Mouse (Mus musculus): ENCODE measurements around the gene Uxs1.

Gene Uxs1

DNA sequence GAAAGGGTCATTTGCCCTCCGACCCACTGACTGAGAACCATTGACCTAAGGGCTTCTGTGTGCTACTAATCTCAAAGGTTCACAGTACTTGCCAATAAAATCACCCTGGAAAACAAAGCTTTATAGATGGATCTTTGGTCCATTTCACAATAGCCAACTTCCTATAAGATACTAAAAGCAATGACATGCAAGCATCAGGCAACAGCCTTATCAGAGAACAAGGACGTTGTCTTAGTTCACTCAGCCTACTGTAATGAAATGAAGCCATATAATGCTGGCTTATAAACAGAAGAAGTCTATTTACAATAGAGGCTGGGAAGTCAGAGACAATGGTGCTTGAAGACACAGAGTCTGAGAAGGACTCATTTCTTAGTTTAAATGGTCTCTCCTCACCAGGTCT lies 37.8 kb downstream of the Uxs1 start:
- DNase-seq: no peak

DNA sequence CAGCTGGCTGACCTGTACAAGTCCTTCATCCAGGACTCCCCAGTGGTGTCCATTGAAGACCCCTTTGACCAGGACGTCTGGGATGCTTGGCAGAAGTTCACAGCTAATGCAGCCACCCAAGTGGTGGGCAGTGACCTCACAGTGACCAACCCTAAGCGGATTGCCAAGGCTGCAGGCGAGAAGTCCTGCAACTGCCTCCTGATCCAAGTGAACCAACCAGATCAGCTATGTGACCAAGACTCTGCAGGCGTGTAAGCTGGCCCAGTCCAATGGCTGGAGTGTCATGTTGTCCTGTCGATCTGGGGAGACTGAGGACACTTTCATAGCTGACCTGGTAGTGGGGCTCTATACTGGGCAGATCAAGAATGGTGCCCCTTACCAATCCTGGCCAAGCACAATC lies 40.9 kb downstream of the Uxs1 start:
- no peak for DNase-seq

DNA sequence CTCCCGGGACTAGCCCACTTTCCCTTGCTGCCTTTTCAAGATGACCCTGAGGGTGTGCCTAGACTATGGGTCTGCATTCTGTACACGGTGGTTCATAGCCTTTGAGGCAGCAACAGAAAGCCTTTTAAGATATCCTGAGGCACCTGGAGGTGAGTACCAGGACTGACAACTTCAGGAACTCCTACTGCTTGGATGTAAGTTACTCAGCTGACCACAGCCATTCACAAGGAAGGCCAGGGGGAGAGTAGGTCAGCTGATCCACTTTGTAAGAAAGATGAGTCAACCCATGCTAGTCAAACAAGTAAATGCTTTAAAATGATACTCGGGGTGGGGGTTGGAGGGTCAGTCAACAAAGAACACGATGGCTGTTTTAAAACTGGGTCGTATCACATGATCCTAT lies 42.3 kb downstream of the Uxs1 start:
- DNase-seq: no peak

DNA sequence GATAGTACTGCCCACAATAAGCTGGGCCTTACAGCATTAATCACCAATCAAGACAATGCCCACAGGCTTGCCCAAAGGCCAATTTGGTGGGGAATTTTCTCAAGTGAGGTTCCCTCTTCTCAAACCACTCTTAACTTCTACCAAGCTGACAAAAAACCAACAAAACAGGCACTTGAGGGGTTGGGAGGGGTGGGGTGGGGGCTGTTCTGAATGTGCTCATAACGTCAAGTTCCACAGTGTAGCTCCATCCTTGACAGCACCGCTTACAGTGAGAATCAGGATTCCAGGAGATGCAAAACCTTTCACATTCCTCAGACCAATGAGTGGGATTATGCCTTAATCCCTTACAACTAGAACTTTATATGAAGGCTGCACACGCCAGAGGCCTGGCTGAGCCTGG lies 44.4 kb downstream of the Uxs1 start:
- no peak for DNase-seq

DNA sequence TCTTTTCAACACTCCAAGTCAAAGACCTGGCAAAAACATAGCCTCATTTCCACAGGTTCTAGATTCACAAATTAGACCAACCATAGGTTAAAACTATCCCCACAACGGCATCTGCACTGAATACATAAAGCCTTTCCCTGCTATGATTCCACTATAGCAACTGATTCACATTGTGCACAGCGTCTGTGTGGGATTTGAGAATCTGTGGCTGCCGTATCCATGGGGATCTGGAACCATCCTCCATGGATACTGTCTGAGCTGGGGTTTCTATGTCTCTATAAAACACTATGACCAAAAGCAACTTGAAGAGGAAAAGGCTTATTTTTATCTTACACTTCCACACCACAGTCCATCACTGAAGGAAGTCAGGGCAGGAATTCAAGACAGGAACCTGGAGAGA lies 44.9 kb downstream of the Uxs1 start:
- no peak for DNase-seq

DNA sequence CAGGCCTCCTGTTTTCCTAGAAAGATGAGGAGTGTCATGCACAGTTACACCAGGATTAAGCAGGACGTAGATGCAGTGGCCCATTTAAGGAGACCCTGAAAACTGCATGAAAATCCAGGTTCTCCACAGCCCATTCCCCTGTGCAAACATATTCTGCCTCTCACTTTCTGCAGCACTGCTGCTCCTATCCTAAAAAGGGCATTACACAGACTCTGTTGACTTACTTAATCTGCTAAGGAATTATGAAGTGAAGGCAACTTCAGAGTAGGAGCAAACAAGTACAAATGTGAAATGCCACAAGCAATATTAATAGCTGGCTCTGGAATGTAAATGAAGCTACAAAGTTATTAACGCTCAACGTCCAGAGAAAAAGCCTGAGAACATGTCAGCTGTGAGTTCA lies 45.9 kb downstream of the Uxs1 start:
- no peak for DNase-seq

DNA sequence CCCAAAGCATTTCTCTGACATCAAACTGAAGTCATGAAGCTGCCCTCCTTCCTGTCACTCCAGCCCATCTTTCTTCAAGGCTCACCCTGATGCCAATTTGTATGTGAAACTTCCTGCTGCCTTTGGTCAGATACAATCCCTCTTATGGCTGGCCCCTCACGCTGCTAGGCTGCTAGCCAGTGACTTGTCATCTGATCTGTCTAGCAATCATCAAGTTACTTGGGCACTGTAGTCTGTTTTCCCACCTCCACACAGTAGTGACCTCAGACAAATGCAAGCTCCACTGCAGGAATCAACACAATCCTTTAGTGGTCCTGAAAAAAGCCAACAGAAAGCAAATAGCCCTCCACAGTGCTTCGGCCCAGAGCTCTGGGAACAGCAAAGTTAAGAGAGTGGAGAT lies 46.4 kb downstream of the Uxs1 start:
- no peak for DNase-seq

DNA sequence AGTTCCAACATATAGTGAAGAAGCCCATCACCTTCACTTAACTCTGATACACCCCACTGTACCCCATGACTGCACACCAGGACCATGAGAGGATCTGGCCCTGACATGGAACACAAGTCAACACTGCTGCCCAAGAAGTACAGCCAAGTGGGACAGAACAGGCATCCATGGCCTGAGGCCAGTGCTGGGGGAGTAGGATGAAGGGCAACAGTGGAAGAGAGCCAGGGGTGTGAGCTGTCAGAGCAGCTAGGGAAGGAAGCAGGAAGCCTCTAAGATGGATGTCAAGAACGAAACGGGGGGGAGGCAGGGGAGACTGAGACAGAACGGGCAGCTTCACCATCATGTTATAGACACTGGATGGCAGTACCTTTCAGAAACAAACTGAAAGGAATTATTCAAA lies 51.5 kb downstream of the Uxs1 start:
- peak; percentile 43 for DNase-seq

DNA sequence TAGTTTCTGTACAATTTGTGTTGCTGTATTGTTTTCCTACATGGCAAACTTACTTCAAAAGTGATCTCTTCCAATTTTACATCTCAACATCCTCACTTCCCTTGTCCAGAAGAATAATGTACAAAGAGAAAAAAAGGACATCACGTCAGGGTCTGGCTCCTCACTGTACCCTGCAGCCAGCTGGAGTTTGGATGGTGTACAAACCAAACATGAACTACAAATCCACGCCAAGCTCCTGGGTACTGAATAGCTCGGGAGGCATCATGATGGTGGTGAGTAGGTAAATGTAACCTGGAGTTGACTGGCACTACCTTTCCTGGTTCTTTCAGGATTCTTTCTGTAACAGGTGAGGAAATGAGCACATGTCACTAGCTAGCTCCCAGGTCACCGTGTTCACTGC lies 53.5 kb downstream of the Uxs1 start:
- no peak for DNase-seq

DNA sequence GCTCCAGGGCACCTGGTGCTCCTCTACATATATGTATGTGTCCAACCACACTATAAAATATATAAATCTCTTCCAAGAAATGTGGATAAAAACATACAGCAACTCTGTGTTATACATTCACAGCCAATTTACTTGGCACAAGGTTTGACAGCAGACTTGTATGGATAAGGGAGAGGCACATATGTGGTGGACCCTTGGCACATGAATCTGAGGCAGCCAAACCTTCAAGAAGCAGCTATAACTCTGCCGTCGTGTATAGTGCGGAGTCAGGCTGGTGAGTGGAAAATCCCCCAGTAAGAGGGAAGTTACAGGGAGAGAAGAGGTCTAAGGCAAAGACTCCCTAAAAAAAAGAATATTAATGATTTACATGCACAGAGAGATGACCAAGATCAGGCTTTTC lies 54.9 kb downstream of the Uxs1 start:
- DNase-seq: no peak

DNA sequence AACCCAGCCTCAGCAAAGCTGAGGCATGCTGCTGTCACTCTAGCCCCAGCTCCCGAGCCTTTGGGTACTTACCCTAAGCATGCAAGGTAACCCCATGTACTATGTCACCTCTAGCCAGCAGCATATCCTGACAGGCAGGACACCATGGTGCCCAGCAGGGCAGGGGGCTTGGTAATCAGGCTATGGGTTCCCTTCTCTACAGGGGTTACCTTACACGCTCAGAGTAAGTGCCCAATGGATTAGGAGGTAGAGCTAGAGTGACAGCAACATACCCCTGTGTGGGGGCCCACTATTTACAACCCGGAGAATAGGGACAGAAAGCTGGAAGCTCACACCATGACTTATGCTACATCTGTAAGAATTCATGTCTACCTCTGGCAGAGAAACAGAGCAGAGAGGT lies 57.6 kb downstream of the Uxs1 start:
- DNase-seq: no peak

DNA sequence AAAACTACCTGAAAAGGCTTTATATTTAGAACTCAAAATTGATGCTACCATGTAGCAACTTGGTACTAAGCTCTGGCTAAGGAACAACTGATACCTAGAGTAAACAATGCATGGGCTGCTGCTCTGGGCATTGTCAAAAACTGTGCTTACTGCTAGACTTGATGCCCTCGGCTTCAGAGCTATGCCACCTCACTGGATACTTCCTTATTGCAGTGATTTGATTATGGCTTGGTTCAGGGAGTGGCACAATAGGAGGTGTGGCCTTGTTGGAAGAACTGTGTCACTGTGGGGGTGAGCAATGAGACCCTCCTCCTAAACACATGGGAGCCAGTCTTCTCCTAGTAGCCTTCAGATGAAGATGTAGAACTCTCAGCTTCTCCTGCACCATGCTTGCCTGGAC lies 58.3 kb downstream of the Uxs1 start:
- DNase-seq: no peak

DNA sequence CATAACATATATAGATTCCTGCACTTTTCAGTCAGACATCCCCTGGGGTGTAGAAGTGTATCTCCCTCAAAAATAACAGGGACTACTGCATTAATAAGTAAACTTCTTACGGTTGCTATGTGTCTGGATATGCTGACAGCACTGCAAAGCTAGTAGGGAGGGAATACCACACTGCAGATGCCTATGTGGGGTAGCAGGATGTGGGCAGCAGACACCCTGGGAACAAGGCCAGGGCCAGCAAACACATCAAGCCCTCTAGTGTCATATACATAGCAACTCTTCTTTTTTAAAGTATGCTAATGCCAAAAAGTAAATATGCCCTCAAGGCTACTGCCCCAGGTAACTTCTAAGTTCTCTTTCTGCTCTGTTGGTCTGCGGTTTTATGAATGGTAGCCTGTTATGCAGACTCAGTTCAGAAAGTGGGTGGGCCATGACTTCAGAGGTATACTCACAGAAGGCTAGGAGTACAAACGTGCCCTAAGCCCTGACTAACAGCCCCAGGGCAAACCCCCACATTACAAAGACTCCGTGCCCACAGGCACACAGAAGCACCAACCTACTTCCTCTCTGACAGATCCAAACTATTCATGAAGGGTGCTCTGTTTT lies 59.1 kb downstream of the Uxs1 start:
- no peak for DNase-seq

DNA sequence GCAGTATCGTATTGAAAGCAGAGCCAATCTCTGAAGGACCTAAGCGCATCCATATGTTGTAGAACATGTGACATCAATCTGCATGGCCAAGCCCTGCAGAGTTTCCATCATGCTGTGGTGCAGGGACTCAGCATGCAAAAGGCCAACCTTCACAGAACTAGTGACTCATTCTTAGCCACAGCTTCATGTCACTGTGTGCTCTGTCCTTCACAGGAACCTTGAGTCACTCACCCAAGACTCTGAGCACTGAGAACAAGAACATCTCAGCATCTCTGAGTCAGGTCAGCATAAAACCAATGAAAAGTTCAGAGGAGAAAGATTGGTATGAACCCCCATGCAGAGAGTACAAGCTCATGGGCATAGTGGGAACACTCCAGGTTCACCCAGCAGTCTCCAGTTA lies 61.3 kb downstream of the Uxs1 start:
- DNase-seq: no peak

DNA sequence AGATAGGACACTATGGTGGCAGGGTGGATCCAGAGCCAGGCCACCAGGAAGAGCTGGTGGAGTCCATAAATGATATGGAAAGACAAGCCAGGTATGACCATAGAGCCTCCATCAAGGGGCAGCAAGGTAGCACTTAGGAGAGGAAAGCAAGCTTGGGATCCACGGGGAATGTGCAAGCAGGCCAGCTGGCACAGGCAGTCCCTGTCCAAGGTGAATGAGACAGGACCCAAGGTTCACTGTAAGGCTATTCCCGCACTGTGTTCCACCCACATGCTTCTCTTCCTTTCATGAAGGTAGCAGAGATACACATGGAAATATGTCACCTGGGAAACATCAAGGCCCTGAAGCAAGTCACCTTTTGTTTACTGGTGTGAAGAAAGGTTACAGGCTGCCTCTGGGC lies 63.1 kb downstream of the Uxs1 start:
- no peak for DNase-seq

DNA sequence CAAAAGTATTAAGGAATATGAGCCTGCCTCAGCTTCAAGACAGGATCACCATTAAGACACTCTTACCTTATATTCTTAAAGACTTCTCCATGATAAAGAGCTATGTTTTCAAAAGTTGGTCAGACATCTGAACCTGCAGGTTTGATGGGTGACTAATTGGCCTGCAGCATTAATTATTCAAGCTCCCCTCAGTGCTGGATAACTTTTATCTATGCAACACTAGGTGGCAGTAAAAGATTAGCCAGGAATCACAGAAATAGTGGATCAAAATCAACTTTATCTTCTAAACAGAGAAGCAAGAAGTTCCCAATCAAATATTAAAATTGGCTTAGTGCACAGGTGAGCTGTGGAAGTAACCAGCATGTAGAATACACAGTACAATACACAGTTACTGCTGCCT lies 67.5 kb downstream of the Uxs1 start:
- no peak for DNase-seq

DNA sequence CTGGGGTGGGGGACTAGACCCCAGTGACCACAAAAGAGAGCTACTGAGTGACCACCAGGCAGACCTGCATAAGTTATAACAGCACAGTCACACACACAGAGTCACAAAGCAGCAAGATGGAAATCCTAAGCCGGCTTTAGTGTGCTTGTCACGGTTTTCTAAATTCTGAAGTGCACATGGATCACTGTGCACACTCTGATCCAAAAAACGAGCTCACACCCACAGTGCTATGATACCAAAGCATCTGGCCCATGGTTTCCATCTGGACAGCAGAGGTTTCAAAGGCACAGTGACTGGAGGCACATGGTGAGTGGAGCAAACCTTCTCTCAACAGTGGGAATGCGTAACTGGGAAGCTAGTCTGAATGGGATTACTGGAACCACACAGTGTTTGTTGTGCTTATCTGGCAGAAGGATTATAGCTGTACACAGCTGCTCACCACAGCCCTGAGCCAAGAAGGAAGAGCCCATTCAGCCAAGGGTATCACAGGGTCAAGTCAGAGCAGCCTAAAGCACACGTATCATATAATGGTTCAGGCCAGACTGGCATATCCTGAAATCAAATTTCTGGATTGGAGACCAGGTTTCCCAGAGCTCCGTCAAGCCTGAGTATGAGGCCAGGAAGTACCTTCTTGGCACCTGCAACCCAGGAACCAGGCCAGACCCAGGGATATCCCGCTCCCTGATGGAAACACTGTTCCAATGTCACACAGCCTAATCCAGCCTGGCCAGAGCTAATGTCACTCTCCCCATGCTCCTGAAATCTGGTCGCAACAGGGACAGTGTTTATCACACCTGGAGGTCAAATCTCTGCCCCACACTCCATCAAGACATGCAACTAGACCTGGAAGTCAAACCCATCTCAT lies 72.9 kb downstream of the Uxs1 start:
- no peak for DNase-seq

DNA sequence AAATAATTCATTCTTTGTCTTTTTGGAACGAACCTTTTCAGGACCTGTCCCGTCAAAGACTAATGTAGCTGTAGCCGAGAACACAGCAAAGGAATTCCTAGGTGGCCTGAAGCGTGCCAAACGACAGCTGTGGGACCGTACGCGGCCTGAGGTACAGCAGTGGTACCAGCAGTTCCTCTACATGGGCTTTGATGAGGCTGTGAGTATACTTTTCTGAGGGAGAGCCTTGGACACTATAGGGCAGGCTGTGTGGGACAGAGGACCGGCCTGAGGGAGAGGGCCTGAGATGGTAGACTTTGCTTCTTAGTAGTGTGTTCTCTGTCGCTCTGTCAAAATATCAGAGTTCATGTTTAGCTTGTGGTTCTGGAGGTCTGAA lies 89.1 kb downstream of the Uxs1 start:
- DNase-seq: no peak

DNA sequence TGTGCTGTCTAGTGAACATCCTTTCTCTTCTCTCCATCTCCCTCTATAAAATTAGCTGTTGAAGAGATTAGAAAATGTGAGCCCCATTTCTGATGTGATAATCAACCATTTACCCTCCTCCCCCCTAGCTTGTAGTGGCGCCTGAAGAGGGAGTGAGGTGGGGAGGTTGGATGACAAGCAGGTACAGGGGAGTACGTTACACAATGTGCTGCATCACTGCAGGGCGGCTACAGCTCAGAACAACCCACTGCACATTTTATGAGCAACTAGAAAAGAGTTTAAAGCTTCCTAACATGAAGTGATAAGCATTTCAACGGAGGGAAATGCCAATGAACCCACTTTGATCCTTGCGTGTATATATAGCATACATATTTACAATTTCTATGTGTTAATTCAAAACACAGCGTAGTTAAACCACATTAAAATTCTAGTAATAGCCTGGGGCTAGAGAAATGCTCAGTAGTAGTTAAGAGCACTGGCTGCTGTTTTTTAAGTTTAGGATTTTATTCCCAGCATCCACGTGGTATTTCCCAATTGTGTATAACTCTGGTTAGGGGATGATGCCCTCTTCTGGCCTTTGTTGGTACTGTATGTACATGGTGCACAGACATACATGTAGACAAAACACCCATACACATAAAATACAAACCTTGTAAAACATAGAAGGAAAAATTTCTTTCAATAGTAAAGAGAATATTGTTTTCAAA lies 89.6 kb downstream of the Uxs1 start:
- peak; percentile 71 for DNase-seq

DNA sequence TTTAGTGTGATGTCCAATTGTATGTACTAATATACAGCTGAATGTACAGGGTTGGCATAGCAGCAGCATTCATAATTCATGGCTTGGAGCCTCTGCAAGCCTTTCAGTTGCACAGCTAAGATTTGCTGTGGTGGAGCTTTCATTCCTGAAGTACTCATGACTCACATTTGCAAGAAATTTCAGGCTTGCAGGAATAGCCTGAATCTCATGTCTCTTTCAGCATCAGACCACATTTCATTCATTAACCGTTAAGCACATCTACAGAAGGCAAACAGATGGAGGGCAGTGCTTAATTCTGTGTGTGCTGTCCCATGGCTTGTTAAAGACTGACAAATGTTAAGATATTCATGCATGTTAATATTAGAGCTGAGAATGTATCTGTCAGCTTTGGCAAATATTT lies 94.9 kb downstream of the Uxs1 start:
- no peak for DNase-seq

DNA sequence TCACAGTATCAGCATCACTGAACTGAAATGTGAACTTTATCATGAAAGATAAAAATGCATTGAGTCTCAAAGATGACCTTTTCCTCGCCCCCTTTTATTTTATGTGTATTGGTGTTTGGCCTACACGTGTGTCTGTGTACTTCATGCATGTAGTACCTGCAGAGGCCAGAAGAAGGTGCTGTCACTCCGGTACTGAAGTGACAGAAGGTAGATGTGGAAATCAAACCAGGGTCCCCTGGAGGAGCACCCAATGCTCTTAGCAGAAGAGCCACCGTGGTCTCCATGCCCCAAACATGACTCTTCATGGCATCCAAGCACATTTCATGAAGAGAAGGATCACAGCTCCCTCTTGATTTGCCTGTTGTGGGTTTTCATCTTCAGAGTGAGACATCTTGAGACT lies 95.5 kb downstream of the Uxs1 start:
- no peak for DNase-seq

DNA sequence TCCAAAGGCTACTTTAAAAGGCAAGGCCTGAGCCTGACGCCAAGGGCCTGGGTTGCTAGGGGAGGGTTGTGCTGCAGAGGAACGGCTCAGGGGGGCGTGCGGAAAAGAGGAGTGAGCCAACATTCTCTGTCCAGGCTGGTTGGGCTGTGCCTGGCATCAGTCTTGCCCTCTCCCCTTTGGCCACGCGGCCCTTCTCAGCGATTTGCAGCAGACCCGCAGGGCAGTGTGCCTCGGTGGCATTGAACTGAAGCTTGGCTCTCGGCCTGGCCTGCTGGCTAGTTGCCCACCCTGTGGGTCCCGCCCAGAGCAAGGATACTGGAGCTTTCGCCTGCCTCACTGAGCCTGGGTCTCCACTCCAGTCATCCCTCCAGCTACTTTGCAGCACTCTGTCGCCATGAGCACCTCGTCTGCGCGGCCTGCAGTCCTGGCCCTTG lies 97.1 kb downstream of the Uxs1 start, which contains the start of gene 1500015O10Rik:
Gene 1500015O10Rik (plus strand): TSS at position 112 of the 434 bp plus-strand sequence.
- DNase-seq: peak; percentile 59

DNA sequence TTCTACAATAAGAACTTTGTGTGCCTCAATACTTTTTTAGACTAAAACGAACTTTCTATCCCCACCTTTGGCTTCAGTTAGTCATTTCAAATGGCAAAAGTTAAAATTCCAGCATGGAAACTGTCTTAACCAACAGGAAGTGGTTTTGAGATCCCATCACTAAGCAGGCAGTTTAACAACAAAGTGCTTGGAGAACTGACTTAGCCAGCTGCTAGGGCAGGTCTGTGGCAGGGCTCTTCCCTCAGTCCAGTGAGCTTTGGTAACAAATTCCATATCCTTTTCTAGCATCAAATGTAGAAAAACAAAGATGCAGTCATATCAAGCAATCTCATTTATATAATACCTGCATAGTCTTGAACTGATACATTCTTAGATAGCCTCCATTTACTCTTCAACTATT lies 105.1 kb downstream of the Uxs1 start:
- DNase-seq: no peak

DNA sequence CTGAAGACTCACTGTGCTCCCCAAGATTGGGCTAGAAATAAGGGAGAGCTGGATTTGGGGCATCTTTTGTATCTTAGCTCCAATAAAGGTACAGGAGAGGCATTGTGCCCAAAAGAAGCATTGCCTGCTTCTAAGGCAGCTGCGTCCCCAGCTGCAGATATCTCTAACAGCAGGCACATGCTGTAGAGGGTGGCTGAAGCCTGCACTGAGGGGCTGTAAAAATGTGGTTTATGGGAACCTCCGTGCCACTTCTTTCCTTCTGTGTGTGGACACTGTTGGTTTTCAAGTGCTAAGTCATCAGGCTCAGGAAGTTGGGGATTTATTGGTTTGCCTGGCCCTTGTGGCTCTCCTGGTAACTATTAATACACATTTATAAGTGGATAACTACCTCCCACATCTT lies 108.8 kb downstream of the Uxs1 start:
- DNase-seq: no peak
